17 mouse cellular contexts compared by ENCODE assay signal in genomic region chr4:55451711-55452110, GRCm38 (mm10).
DNase-seq lines count a peak whose midpoint lies in the region.
"Had no signal": no experiment of that assay in that cellular context is flagged by ENCODE, and none has a peak within 500 bp of the region (broad histone marks: within the 10 kb centered on the region; RNA-seq: fewer than 3 reads in every experiment).

No protein-coding gene starts in this region.

- no peaks in the 10 kb centered on the region for H3K27me3 ChIP-seq in hindbrain, embryonic 10.5 days (ENCODE audit: insufficient read depth, poor library complexity, severe bottlenecking)
- H3K27me3 ChIP-seq in midbrain, embryonic 10.5 days (ENCODE audit: low read depth, poor library complexity, severe bottlenecking): no peaks in the 10 kb centered on the region
- H3K27me3 ChIP-seq: embryonic facial prominence, embryonic 13.5 days; embryonic facial prominence, embryonic 15.5 days; forebrain, embryonic 12.5 days had no signal

- no peaks in the 10 kb centered on the region for H3K4me1 ChIP-seq in hindbrain, embryonic 10.5 days (replicated peaks)
- no peaks in the 10 kb centered on the region for H3K4me1 ChIP-seq in midbrain, embryonic 10.5 days
- H3K4me1 ChIP-seq: embryonic facial prominence, embryonic 13.5 days; embryonic facial prominence, embryonic 15.5 days; forebrain, embryonic 10.5 days; forebrain, embryonic 12.5 days had no signal

- no peaks in the 10 kb centered on the region for H3K9me3 ChIP-seq in hindbrain, embryonic 10.5 days
- H3K9me3 ChIP-seq in midbrain, embryonic 10.5 days (replicated peaks): no peaks in the 10 kb centered on the region
- H3K9me3 ChIP-seq: embryonic facial prominence, embryonic 13.5 days; embryonic facial prominence, embryonic 15.5 days; forebrain, embryonic 10.5 days; forebrain, embryonic 12.5 days had no signal

- DNase-seq in 3T3-L1 (ENCODE audit: low read depth, low spot score): peak; percentile 82
- DNase-seq in 416B (ENCODE audit: low read depth): peak; percentile 5
- DNase-seq in NIH3T3 (ENCODE audit: low read depth): peak; percentile 82
- no peak for DNase-seq in cerebellum, postnatal 25 days
- no peak for DNase-seq in hindbrain, embryonic 10.5 days (ENCODE audit: low spot score)
- no peak for DNase-seq in midbrain, embryonic 10.5 days (ENCODE audit: low spot score)
- DNase-seq: adrenal gland, postnatal 10 days; adrenal gland, postnatal 25 days; cerebellum, adult 11-12 months; cerebellum, adult 2 months; cerebellum, adult 9-10 months; cerebellum, postnatal 36 days had no signal

- no peak overlapping the region for H3K4me3 ChIP-seq in hindbrain, embryonic 10.5 days
- H3K4me3 ChIP-seq in midbrain, embryonic 10.5 days: no peak overlapping the region
- H3K4me3 ChIP-seq: embryonic facial prominence, embryonic 13.5 days; embryonic facial prominence, embryonic 15.5 days; erythroblast, embryonic 14.5 days; forebrain, embryonic 10.5 days; forebrain, embryonic 12.5 days had no signal

- H3K27ac ChIP-seq in hindbrain, embryonic 10.5 days: no peak overlapping the region
- H3K27ac ChIP-seq in midbrain, embryonic 10.5 days (replicated peaks): no peak overlapping the region
- H3K27ac ChIP-seq: embryonic facial prominence, embryonic 13.5 days; embryonic facial prominence, embryonic 15.5 days; forebrain, embryonic 10.5 days; forebrain, embryonic 12.5 days had no signal

- H3K36me3 ChIP-seq in hindbrain, embryonic 10.5 days: no peaks in the 10 kb centered on the region
- H3K36me3 ChIP-seq in midbrain, embryonic 10.5 days: no peaks in the 10 kb centered on the region
- H3K36me3 ChIP-seq: embryonic facial prominence, embryonic 13.5 days; embryonic facial prominence, embryonic 15.5 days; forebrain, embryonic 10.5 days; forebrain, embryonic 12.5 days had no signal

- whole genome bisulfite sequencing in hindbrain, embryonic 10.5 days: 97% methylated on average over 2 of the region's 2 CpGs
- 95% methylated on average over 2 of the region's 2 CpGs for WGBS in midbrain, embryonic 10.5 days

Comparison
In these comparisons a context has a peak if more than half of its experiments do, and no peak if none do; other contexts are left out.
1. DNase-seq: peak in 3T3-L1 (single experiment), 416B (single experiment) and NIH3T3 (single experiment); none in cerebellum, postnatal 25 days (0 of 2), hindbrain, embryonic 10.5 days (single experiment) and midbrain, embryonic 10.5 days (single experiment).